Mouse (Mus musculus) small intestine, adult 2 months (tissue): ENCODE data around the gene Gtf3a.

ENCODE experiments used
- CTCF ChIP-seq: fragments of 200-500 bp; IDR thresholded peaks from 2 replicates; pipeline ENCODE4 v1.5.1; 2012; ENCODE audit warnings: low read depth, mild to moderate bottlenecking, control low read depth, inconsistent platforms, low read length, moderate library complexity, mixed read lengths; ENCODE audit not compliant: insufficient replicate concordance, insufficient read length; ENCODE audit errors: extremely low read depth
- POLR2A ChIP-seq: fragments of 200-500 bp; IDR thresholded peaks from 2 replicates; pipeline ENCODE4 v1.6.1; 2012; ENCODE audit warnings: low read depth, mild to moderate bottlenecking, control low read depth, inconsistent platforms, low read length, moderate library complexity

GRCm38 (mm10) chr5:147003303-147003702 is 54.8 kb downstream of the Gtf3a start:
- TF ChIP-seq POLR2A (no peak), CTCF (peak; percentile 5; the same call in 1 of the 2 replicates)
